Mouse (Mus musculus) embryonic facial prominence, embryonic 14.5 days (tissue): ENCODE results near the gene Wdr64. TPM values are rescaled to one million over a fixed set of nuclear protein-coding genes. Genes with fewer than 3 reads are reported as not detected.

Experiments
- ATAC-seq: fragments of 200-750 bp; cut with Nextera tagmentation; 2 replicates; pipeline ENCODE4 v1.8.0; 2017; ENCODE audit warnings: low read depth, moderate number of reproducible peaks, moderate TSS enrichment
- DNase-seq: peaks from one replicate; pipeline ENCODE4 v3.0.0-alpha.2; 2015; ENCODE audit warnings: low spot score
- H3K27ac ChIP-seq: fragments of 300-500 bp; sonication (generic); replicated peaks from 2 replicates; pipeline ENCODE4 v1.5.1; 2014; ENCODE audit warnings: low read depth, mild to moderate bottlenecking, low read length, moderate library complexity
- H3K27me3 ChIP-seq: fragments of 300-500 bp; sonication (generic); replicated peaks from 2 replicates; pipeline ENCODE4 v1.6.1; 2014; ENCODE audit warnings: low read length; ENCODE audit not compliant: control insufficient read depth, insufficient read depth
- H3K36me3 ChIP-seq: fragments of 300-500 bp; sonication (generic); 2 replicates; pipeline ENCODE4 v1.6.1; 2014; ENCODE audit warnings: low read length, mixed read lengths; ENCODE audit not compliant: control insufficient read depth, insufficient read depth
- H3K4me1 ChIP-seq: fragments of 300-500 bp; sonication (generic); 2 replicates; pipeline ENCODE4 v1.6.1; 2014; ENCODE audit warnings: antibody characterized with exemption, low read length; ENCODE audit not compliant: control insufficient read depth, insufficient read depth
- H3K4me2 ChIP-seq: fragments of 300-500 bp; sonication (generic); 2 replicates; pipeline ENCODE4 v1.6.1; 2014; ENCODE audit warnings: low read depth, mild to moderate bottlenecking, low read length, moderate library complexity, mixed read lengths
- H3K4me3 ChIP-seq: fragments of 300-500 bp; sonication (generic); 2 replicates; pipeline ENCODE4 v1.5.1; 2014; ENCODE audit warnings: low read depth, mild to moderate bottlenecking, low read length
- H3K9ac ChIP-seq: fragments of 300-500 bp; sonication (generic); 2 replicates; pipeline ENCODE4 v1.6.1; 2014; ENCODE audit warnings: low read depth, mild to moderate bottlenecking, low read length, moderate library complexity, mixed read lengths
- H3K9me3 ChIP-seq: fragments of 300-500 bp; sonication (generic); 2 replicates; pipeline ENCODE4 v1.6.1; 2016; ENCODE audit warnings: low read length; ENCODE audit not compliant: control insufficient read depth
- WGBS: fragments of 180-500 bp; shearing (Covaris S2); extraction: QIAGEN DNeasy Blood & Tissue Kit; methylation state at CpG from one replicate; pipeline ENCODE4 v1.1.7; 2014; 5-methylcytosine and 5-hydroxymethylcytosine counted together
- polyA plus RNA-seq: library from polyadenylated mRNA; unstranded; fragments of >200 nt; fragmentation: Nextera tagmentation; extraction: Ambion mirVana; gene quantifications from 2 replicates; pipeline ENCODE4 v1.2.1, GENCODE M21; 2014

The Wdr64 gene
- polyA plus RNA-seq, result not detected in 2 replicates

- H3K9me3 ChIP-seq, result no peaks in the 10 kb centered on the region
- H3K4me3 ChIP-seq, result no peak within 1 kb of the TSS
- no peaks in the 10 kb centered on the region for H3K27me3 ChIP-seq
- no peak within 1 kb of the TSS; the same call in 1 of the 2 replicates for H3K27ac ChIP-seq
- DNase-seq (no peak), ATAC-seq (no peak)
- H3K4me2 ChIP-seq, result no peak within 1 kb of the TSS
- 79% methylated on average over 1 of the region's 1 CpGs for whole genome bisulfite sequencing
- H3K9ac ChIP-seq, result no peak within 1 kb of the TSS
- no peaks in the 10 kb centered on the region for H3K4me1 ChIP-seq
- no peaks in the 10 kb centered on the region for H3K36me3 ChIP-seq
These were observed at the start of gene Wdr64 for GRCm38 (mm10) chr1:175698293-175698692. TSS of gene Wdr64 (plus strand) at chr1:175698593.

- Histone ChIP-seq H3K27ac (no peak overlapping the region), H3K4me3 (no peak overlapping the region), H3K9me3 (no peaks in the 10 kb centered on the region), H3K27me3 (no peaks in the 10 kb centered on the region), H3K9ac (no peak overlapping the region), H3K4me2 (no peak overlapping the region), H3K4me1 (no peaks in the 10 kb centered on the region), H3K36me3 (no peaks in the 10 kb centered on the region)
- DNase-seq (no peak), ATAC-seq (no peak)
- WGBS, result 89% methylated on average over 4 of the region's 4 CpGs
These were observed 49.8 kb upstream of the Wdr64 start for GRCm38 (mm10) chr1:175648615-175649014.

GRCm38 (mm10) chr1:175659900-175660299, 38.5 kb upstream of the Wdr64 start:
- Histone ChIP-seq H3K27me3 (no peaks in the 10 kb centered on the region), H3K4me2 (no peak overlapping the region), H3K27ac (no peak overlapping the region), H3K9ac (no peak overlapping the region), H3K9me3 (no peaks in the 10 kb centered on the region), H3K4me3 (no peak overlapping the region), H3K36me3 (no peaks in the 10 kb centered on the region), H3K4me1 (no peaks in the 10 kb centered on the region)
- DNase-seq, result no peak
- ATAC-seq, result no peak
- 94% methylated on average over 4 of the region's 4 CpGs for WGBS

GRCm38 (mm10) chr1:175668666-175669405, 29.6 kb upstream of the Wdr64 start:
- Histone ChIP-seq H3K4me2 (no peak overlapping the region), H3K27me3 (no peaks in the 10 kb centered on the region), H3K9ac (no peak overlapping the region), H3K27ac (no peak overlapping the region), H3K4me3 (no peak overlapping the region), H3K36me3 (no peaks in the 10 kb centered on the region), H3K9me3 (no peaks in the 10 kb centered on the region), H3K4me1 (no peaks in the 10 kb centered on the region; the same call in none of the 2 replicates)
- WGBS, result 71% methylated on average over 5 of the region's 5 CpGs
- ATAC-seq, result no peak
- DNase-seq, result peak; percentile 53

GRCm38 (mm10) chr1:175669456-175669855, 28.9 kb upstream of the Wdr64 start:
- H3K36me3 ChIP-seq, result no peaks in the 10 kb centered on the region
- no peak overlapping the region for H3K4me3 ChIP-seq
- 81% methylated on average over 3 of the region's 3 CpGs for WGBS
- H3K4me2 ChIP-seq, result no peak overlapping the region
- H3K27me3 ChIP-seq, result no peaks in the 10 kb centered on the region
- no peaks in the 10 kb centered on the region for H3K9me3 ChIP-seq
- H3K27ac ChIP-seq, result no peak overlapping the region
- no peaks in the 10 kb centered on the region; the same call in none of the 2 replicates for H3K4me1 ChIP-seq
- ATAC-seq (no peak), DNase-seq (no peak)
- no peak overlapping the region for H3K9ac ChIP-seq

- no peak overlapping the region for H3K9ac ChIP-seq
- WGBS, result 62% methylated on average over 7 of the region's 7 CpGs
- no peak overlapping the region for H3K27ac ChIP-seq
- no peaks in the 10 kb centered on the region; the same call in none of the 2 replicates for H3K4me1 ChIP-seq
- no peak for DNase-seq
- no peaks in the 10 kb centered on the region for H3K27me3 ChIP-seq
- no peak overlapping the region for H3K4me3 ChIP-seq
- H3K9me3 ChIP-seq, result no peaks in the 10 kb centered on the region
- H3K4me2 ChIP-seq, result no peak overlapping the region
- no peaks in the 10 kb centered on the region for H3K36me3 ChIP-seq
- no peak for ATAC-seq
These were observed 28.4 kb upstream of the Wdr64 start for GRCm38 (mm10) chr1:175670042-175670441.

GRCm38 (mm10) chr1:175671626-175672025, 26.8 kb upstream of the Wdr64 start:
- Histone ChIP-seq H3K36me3 (no peaks in the 10 kb centered on the region), H3K27ac (no peak overlapping the region), H3K4me2 (no peak overlapping the region), H3K9ac (no peak overlapping the region), H3K4me1 (no peaks in the 10 kb centered on the region; the same call in 1 of the 2 replicates), H3K4me3 (no peak overlapping the region), H3K9me3 (no peaks in the 10 kb centered on the region), H3K27me3 (no peaks in the 10 kb centered on the region)
- ATAC-seq (no peak), DNase-seq (no peak)
- 21% methylated on average over 1 of the region's 1 CpGs for WGBS

GRCm38 (mm10) chr1:175673563-175674325, 24.6 kb upstream of the Wdr64 start:
- Histone ChIP-seq H3K4me1 (no peaks in the 10 kb centered on the region; the same call in 1 of the 2 replicates), H3K4me3 (no peak overlapping the region), H3K36me3 (no peaks in the 10 kb centered on the region), H3K9ac (no peak overlapping the region), H3K9me3 (no peaks in the 10 kb centered on the region), H3K4me2 (no peak overlapping the region), H3K27ac (no peak overlapping the region), H3K27me3 (no peaks in the 10 kb centered on the region)
- no peak for ATAC-seq
- DNase-seq, result no peak
- WGBS, result 72% methylated on average over 7 of the region's 7 CpGs
